Mouse (Mus musculus) heart, postnatal 4 days (tissue): ENCODE data around the gene Rhbdd1. TPM values are rescaled to one million over a fixed set of nuclear protein-coding genes. Genes with fewer than 3 reads are reported as not detected.

Experiments used
- DNase-seq: peaks from one replicate; pipeline ENCODE4 v3.0.0; 2021
- total RNA-seq, 2 experiments: library from RNA; stranded (reverse); gene quantifications; 2 replicates each; pipeline ENCODE4 v1.2.3; 2021

Rhbdd1 gene
- total RNA-seq, 2 experiments from 2014 or later = 11.6 to 11.8 TPM

DNA sequence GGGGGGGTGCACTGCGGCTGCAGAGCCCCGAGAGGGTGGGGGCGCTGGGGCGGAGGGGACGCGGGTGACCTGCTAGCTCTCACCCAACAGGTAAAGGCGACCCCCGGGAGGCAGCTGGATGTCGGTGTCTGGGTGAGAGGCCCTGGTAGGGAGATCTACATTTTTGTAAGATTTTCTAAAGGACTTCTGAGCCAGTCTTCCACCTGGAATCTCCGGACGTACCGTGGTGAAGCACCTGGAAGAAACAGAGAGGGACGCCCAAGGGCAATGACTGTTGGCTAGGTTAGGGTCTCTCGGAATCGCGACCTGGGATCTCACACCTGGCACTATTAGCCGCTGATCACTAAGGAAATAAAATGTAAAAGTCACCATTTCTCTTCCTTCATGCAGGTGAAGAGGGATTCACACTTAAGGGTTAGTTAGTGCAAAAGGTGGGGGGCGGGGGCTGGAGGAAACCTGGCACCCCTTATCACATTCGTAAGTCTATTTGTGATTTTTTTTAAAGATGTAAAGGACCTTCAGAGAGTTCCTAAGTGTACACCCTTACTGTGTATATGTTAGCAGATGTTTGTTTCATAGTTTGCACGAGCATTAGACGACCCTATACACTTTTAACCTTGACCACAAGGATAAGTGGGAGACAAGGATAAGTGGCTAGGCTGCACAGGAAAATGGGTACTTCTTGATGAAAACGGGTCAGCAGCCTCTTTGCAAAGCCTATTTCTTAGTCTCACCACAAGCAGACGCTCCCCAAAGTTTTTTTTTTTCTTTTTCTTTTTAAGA is 24.1 kb upstream of the Rhbdd1 start:
- DNase-seq = no peak

GRCm38 (mm10) chr1:82292771-82293170 is 23.5 kb upstream of the Rhbdd1 start:
- peak; percentile 71 for DNase-seq

DNA sequence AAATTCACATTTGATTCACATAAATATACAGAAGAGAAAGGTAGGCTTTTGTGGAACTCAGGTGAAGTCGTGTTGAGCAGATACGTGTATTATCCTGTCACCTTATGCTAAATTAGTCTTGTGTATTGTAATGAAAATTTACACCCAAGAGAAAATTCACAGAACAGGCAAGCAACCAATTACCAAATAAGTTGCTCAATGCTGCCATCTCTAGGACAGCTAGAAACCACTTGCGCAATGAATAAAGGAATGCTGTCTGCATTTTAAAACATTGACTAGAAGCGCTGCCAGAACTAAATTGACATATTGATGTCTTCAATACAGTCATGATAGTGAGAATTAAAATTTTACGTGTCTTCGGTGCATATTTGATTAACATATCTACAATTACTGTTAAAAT is 22.1 kb upstream of the Rhbdd1 start:
- peak; percentile 42 for DNase-seq

- DNase-seq = no peak
Observed at GRCm38 (mm10) chr1:82298586-82298985, 17.7 kb upstream of the Rhbdd1 start.

- no peak for DNase-seq
Observed at GRCm38 (mm10) chr1:82304483-82304882, 11.8 kb upstream of the Rhbdd1 start.

GRCm38 (mm10) chr1:82316746-82317126 is 484 bp downstream of the Rhbdd1 start:
- peak; percentile 47 for DNase-seq

- peak; percentile 9 for DNase-seq
Observed at GRCm38 (mm10) chr1:82320456-82320855, 4.2 kb downstream of the Rhbdd1 start.

DNA sequence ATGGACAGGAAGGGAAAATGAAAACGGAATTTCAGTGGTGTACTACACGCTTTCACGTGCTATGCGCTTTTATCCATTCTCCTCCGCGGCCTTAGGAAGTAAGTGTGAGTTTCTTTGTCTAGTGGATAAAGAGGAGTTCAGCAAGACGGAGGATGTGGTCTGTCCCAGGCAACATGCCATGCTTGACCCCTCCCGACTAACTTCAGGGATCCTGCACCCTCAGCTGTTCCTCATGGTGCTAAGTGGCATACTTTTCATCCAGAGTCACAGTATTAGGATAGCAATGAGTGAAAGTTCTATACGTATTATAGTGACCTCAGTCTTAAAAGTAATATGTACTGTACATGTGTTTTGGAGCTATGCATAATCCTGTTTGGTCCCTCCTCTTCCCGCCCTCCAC is 4.6 kb downstream of the Rhbdd1 start:
- no peak for DNase-seq

DNA sequence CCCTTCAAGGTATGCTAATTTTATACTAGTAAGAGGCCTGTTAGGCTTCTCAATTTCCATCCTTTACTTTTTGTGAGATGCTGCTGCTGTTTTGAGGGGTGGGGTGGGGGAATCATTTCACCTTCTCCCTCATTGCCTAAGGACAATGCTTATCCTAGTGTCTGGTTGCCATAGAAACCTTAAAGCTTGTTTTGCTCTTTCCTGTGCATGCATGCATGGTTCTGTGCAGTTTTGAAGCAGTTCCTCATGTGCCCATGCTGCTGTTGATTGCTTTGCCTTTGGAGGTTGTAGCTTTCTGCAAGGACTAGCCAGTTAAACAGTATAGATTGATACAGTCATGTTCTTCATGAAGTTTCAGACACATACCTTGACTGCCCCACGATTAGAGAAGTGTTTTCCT is 5.2 kb downstream of the Rhbdd1 start:
- no peak for DNase-seq

GRCm38 (mm10) chr1:82324131-82324785 is 8.0 kb downstream of the Rhbdd1 start:
- DNase-seq = no peak

DNA sequence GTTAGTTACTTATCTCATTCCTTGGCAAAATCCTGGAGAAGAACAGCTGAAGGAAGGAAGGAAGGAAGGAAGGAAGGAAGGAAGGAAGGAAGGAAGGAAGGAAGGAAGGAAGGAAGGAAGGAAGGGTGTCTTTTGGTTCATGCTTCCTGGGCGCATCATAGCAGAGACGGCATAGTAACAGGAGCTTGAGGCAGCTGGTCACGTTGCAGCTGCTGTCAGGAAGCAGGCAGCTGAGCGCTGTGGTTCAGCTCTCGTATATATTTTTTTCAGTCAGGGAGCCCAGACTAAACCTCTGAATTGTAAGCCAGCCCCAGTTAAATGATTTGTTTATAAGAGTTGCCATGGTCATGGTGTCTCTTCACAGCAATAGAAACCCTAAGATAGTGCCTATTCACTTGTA is 9.9 kb downstream of the Rhbdd1 start:
- no peak for DNase-seq

GRCm38 (mm10) chr1:82328033-82328775 is 12.0 kb downstream of the Rhbdd1 start:
- no peak for DNase-seq

- no peak for DNase-seq
Observed at GRCm38 (mm10) chr1:82329237-82329953, 13.1 kb downstream of the Rhbdd1 start.

GRCm38 (mm10) chr1:82329954-82330247 is 13.6 kb downstream of the Rhbdd1 start:
- DNase-seq = no peak

DNA sequence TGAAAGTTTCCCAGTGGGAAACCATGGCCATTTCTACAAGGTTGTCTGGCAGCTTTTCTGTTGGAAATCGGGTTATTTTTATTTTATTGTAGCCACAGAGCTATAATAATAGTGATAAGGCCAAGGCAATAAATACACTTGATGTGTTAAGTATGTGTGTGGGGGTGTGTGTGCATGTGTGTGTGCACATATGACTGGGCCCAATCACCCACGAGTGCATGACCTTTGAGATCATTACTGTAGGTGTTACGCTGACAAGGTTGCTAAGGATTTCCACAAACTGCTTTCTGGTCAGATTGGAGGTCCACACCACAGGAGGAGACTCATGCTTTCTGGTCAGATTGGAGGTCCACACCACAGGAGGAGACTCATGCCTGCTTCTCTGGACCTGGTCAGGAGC is 18.3 kb downstream of the Rhbdd1 start:
- DNase-seq = no peak

DNA sequence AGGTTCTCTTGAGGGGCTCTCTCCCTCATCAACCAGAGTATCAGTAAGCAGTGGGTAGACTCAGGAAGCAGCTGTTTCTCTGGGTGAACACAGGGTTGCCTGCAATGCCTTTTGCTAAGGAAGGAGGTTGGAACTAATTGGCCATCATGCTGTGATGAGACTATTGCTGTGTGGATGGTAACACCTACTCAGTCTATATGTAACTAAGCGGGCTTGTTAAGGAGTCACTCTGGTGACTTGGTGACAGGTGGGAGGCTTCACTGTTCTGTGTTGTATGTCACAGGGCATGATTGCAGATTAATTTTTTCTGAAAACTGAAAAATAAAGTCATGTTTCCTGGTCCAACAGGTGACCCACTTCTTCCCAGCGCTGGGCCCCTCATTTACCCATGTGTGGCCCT is 36.8 kb downstream of the Rhbdd1 start:
- no peak for DNase-seq

DNA sequence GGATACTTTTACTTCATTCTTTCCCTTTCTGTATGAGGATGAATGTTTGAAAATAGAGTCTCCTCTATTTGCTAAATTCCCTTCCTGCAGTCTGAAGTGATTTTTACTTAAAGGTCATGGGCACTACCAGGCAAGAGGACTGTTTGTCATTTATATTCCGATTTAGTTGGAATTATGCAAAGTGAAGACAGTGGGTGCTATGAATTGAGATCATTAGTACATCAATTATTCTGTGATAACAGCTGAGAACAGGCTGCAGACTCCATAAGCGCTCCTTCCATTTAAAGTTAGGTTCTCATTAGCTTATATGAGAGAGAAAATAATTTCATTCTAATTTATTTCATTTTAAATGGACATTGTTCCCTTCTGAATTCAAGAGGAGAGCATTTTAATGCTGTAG is 37.5 kb downstream of the Rhbdd1 start:
- DNase-seq = no peak

DNA sequence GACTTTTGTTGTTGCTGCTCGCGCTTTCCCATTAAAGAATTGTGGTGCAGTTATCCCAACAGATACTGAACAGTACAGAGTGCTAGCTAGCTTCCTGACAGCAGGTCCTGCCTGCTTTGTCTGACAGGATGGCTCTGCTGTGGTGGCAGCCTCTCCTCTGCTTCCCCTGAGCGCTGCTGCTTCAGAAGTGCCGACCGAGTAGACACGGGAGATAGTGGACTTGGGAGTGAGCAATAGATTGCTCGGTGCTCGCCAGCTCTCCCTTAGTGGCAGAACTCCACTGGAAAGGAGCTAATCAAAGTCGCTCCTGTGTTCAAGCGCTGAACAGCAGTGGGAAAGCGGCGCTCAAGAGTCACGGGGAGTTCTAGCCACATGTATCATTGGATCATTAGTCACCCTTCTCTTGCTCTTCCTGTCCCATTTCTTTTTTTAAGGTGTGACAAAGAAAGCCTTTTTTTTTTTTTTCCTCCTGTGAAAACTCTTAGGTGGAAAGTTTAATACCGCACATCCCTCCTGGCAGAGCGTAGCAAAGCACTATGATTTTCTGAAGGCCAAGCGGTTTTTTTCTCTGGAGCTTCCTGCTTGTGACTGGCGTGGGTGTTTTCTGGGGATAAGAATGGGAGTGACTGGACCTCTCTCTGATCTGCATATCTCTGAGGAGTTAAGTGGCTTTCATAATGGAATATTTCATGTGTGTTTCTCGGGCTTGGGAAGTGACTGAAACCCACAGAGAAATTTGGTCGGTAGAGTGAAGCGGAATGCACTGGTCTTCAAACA is 42.8 kb downstream of the Rhbdd1 start:
- peak; percentile 20 for DNase-seq

- no peak for DNase-seq
Observed at GRCm38 (mm10) chr1:82359648-82360026, 43.4 kb downstream of the Rhbdd1 start.

- DNase-seq = no peak
Observed at GRCm38 (mm10) chr1:82361240-82361639, 45.0 kb downstream of the Rhbdd1 start.

- DNase-seq = no peak
Observed at GRCm38 (mm10) chr1:82362165-82362564, 45.9 kb downstream of the Rhbdd1 start.

- DNase-seq = no peak
Observed at GRCm38 (mm10) chr1:82364047-82364446, 47.8 kb downstream of the Rhbdd1 start.
